In the genomic region with DNA sequence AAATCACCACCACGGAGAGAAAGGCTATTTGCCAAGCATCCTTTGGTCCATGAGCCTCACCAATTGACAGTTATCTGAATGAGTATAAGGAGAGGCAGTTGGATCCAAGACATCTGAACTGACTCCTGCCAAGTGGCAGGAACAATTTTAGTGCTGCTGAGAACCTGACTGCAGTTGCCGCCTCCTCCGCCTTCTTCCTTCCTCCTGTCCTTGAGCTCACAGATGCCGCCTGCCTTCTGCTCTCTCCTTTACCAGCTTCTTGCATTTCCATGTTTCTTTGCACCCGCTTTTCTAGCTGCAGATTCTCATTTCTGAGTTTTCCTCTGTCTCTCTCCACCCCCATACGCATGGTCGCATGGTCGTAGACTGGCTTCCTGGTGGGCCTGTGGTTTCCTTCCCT, we compare ENCODE assay signal across 18 mouse cellular contexts. TPM values are rescaled to one million over a fixed set of nuclear protein-coding genes. Genes with fewer than 3 reads are reported as not detected.
A peak's percentile ranks its signal among the peaks of the same experiment; 100 is the strongest.
DNase-seq lines count a peak whose midpoint lies in the region.
"Had no signal": no experiment of that assay in that cellular context is flagged by ENCODE, and none has a peak within 500 bp of the region (broad histone marks: within the 10 kb centered on the region; RNA-seq: fewer than 3 reads in every experiment).

No protein-coding gene starts in this region.

- DNase-seq in left cerebral cortex, adult 11 months (ENCODE audit: low spot score), result peak; percentile 66
- DNase-seq in left cerebral cortex, postnatal 4 days, result no peak
- DNase-seq in frontal cortex, adult 2 months (ENCODE audit: extremely low spot score in 1 of 2, low spot score in 1 of 2), result peak; percentile 74 to 80
- DNase-seq in left cerebral cortex, adult 18-20 months (ENCODE audit: low spot score in 2 of 2), result peak; percentile 69 to 85
- DNase-seq in right cerebral cortex, postnatal 36 days (ENCODE audit: low spot score in 2 of 2), result peak; percentile 71 to 84
- no peak for DNase-seq in ovary, postnatal 36 days (ENCODE audit: low spot score)
- DNase-seq in gastrocnemius, postnatal 25 days, result no peak
- DNase-seq: cerebellum, adult 8-10 months; heart, adult 18-20 months; heart, postnatal 10 days; lung, postnatal 10 days; thymus, postnatal 4 days had no signal

- intact Hi-C loops in left cerebral cortex, postnatal 4 days (cut with DNase I), result no loop called here

RNA-seq across cellular contexts. Expression of a gene that starts 25.5 kb away (rescaled TPM):
- total RNA-seq in left cerebral cortex, postnatal 4 days (2021), result 1 to 10 TPM; 1.3 to 1.8 TPM
- 0.59 and 0.64 TPM in 2 replicates for polyA plus RNA-seq in frontal cortex, adult 2 months (2012; rRNA removed)
- 1 to 10 TPM in 1 of 2 experiments, under 1 TPM in 1; 0.84 to 1.4 TPM for total RNA-seq in left cerebral cortex, adult 18-20 months (2021)
- total RNA-seq in gastrocnemius, postnatal 25 days (2021), result not detected
- total RNA-seq: heart, postnatal 10 days; neutrophil, adult 5-6 weeks had no signal
- polyA plus RNA-seq: activated CD4-positive, CD25-positive, alpha-beta regulatory T cell, adult 4 months; inflammation-experienced regulatory T-cells, adult 6 months; limb, embryonic 11.5 days; liver, embryonic 14.5 days; midbrain, embryonic 10.5 days had no signal

Comparison
In these comparisons a context has a peak if more than half of its experiments do, and no peak if none do; other contexts are left out.
1. DNase-seq: peak in left cerebral cortex, adult 11 months (single experiment), frontal cortex, adult 2 months (2 of 2), left cerebral cortex, adult 18-20 months (2 of 2) and right cerebral cortex, postnatal 36 days (2 of 2); none in left cerebral cortex, postnatal 4 days (single experiment), ovary, postnatal 36 days (single experiment) and gastrocnemius, postnatal 25 days (single experiment).